Mouse (Mus musculus) bone marrow, adult 2 months (tissue): ENCODE data around the gene Cfap74.

Experiments used
- CTCF ChIP-seq: fragments of 200-500 bp; IDR thresholded peaks from 2 replicates; pipeline ENCODE4 v1.5.1; 2011; ENCODE audit warnings: low read length, control low read depth; ENCODE audit not compliant: control insufficient read depth, insufficient read depth
- POLR2A ChIP-seq: fragments of 200-500 bp; IDR thresholded peaks from 2 replicates; pipeline ENCODE4 v1.6.1; 2011; ENCODE audit warnings: low read depth, mild to moderate bottlenecking, control low read depth, low read length, borderline replicate concordance; ENCODE audit not compliant: control insufficient read depth

DNA sequence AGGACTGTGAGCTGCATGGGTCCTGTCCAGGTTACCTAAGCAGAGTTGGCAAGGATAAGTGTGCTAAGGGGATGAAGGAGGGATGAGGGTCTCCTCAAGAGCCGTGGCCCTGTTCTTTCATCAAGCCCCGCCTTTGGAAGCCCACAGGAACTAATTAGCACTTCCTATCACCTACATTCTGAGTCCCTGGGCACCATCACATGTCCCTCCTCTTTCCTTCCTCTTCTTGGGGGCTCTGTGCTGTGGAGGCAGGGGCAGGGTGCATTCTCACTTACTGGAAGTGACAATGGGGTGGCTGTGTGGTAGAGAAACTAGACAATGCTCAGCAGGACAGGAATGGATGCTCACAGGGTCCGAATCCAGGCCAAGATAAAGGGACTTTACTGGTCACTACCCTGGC lies 78.8 kb downstream of the Cfap74 start:
- no peak for TF ChIP-seq CTCF
- no peak for TF ChIP-seq POLR2A
